Mouse (Mus musculus) small intestine, adult 2 months (tissue): ENCODE results near the gene Atxn2. TPM values are rescaled to one million over a fixed set of nuclear protein-coding genes. Genes with fewer than 3 reads are reported as not detected.

Experiments used
- H3K27ac ChIP-seq: fragments of 200-500 bp; 2 replicates; pipeline ENCODE4 v1.5.1; 2012; ENCODE audit warnings: low read depth, low read length, control low read depth, inconsistent platforms; ENCODE audit not compliant: insufficient read depth
- H3K27me3 ChIP-seq: fragments of 200-500 bp; 2 replicates; pipeline ENCODE4 v1.6.1; 2012; ENCODE audit warnings: mild to moderate bottlenecking, moderate library complexity, low read length, inconsistent platforms; ENCODE audit not compliant: control insufficient read depth, insufficient read depth
- H3K36me3 ChIP-seq: fragments of 200-500 bp; 2 replicates; pipeline ENCODE4 v1.6.1; 2012; ENCODE audit warnings: mild to moderate bottlenecking, low read length, control low read depth, inconsistent platforms; ENCODE audit not compliant: control insufficient read depth, insufficient read depth
- H3K4me1 ChIP-seq: fragments of 200-500 bp; 2 replicates; pipeline ENCODE4 v1.6.1; 2012; ENCODE audit warnings: low read length, inconsistent platforms, mixed read lengths; ENCODE audit not compliant: control insufficient read depth, insufficient read depth, insufficient read length
- H3K4me3 ChIP-seq: fragments of 200-500 bp; 2 replicates; pipeline ENCODE4 v1.5.1; 2012; ENCODE audit warnings: low read depth, mild to moderate bottlenecking, control low read depth, inconsistent platforms, low read length, moderate library complexity
- CTCF ChIP-seq: fragments of 200-500 bp; IDR thresholded peaks from 2 replicates; pipeline ENCODE4 v1.5.1; 2012; ENCODE audit warnings: low read depth, mild to moderate bottlenecking, control low read depth, inconsistent platforms, low read length, moderate library complexity, mixed read lengths; ENCODE audit not compliant: insufficient replicate concordance, insufficient read length; ENCODE audit errors: extremely low read depth
- POLR2A ChIP-seq: fragments of 200-500 bp; IDR thresholded peaks from 2 replicates; pipeline ENCODE4 v1.6.1; 2012; ENCODE audit warnings: low read depth, mild to moderate bottlenecking, control low read depth, inconsistent platforms, low read length, moderate library complexity
- WGBS: fragments of 180-500 bp; shearing (Covaris S2); methylation state at CpG from one replicate; pipeline ENCODE4 v1.1.7; 2018; 5-methylcytosine and 5-hydroxymethylcytosine counted together
- polyA plus RNA-seq: library from polyadenylated mRNA; depleted of rRNA; stranded (reverse); fragments of >200 nt; gene quantifications from 2 replicates; pipeline ENCODE4 v1.2.3, GENCODE M21; 2012

Atxn2 gene
- polyA plus RNA-seq, 1 experiment = 108 TPM

- Histone ChIP-seq H3K27me3 (no peaks in the 10 kb centered on the region), H3K4me1 (peaks cover 19% of the 10 kb centered on the region; the same call in 1 of the 2 replicates), H3K4me3 (no peak overlapping the region), H3K36me3 (peaks cover 71% of the 10 kb centered on the region), H3K27ac (no peak overlapping the region)
- WGBS = 83% methylated on average over 8 of the region's 8 CpGs
- no peak for TF ChIP-seq CTCF
- no peak for TF ChIP-seq POLR2A
Observed at GRCm38 (mm10) chr5:121815867-121816380, 104.8 kb downstream of the Atxn2 start.

DNA sequence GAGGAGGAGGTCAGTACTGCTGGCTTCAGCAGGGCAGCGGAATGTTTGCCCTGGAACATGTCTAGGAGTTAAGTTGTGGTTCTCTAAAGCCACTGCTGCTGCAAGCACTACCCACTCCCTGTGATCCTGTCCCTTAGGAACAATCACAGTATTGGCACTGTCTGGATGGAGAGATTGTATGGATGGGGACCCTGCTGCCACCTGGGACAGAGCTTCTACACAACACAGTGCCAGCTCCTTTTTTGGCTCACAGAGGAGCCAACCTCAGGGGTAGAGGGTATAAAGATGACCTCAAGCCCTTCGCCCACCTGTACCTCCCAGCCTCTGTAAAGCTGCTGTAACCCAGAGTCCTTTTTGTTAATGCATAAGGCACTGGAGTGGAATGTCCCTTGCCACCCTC lies 105.5 kb downstream of the Atxn2 start:
- TF ChIP-seq POLR2A (no peak), CTCF (no peak)
- H3K4me1 ChIP-seq = peaks cover 24% of the 10 kb centered on the region; the same call in 1 of the 2 replicates
- no peak overlapping the region for H3K4me3 ChIP-seq
- 92% methylated on average over 2 of the region's 2 CpGs for WGBS
- H3K27me3 ChIP-seq = no peaks in the 10 kb centered on the region
- peaks cover 70% of the 10 kb centered on the region for H3K36me3 ChIP-seq
- no peak overlapping the region for H3K27ac ChIP-seq

DNA sequence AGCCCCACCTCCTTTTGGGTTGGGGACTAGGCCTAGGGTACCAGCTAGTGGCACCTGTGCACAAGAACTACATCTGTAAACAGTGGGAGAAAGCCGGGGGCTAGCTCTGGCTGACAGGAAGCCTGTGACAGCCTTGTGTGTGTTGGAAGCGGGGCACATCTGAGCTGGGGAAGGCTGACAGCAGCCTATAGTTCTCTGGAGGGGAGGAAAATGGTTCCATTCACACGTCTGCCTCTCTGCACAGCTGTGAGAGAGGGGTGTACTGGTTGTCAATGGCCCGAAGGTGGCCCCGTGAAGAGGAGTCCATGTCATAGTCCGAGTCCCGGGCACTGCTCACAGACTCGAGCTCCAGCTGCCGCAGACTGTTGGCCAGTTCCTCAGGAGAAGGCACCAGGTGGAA lies 106.4 kb downstream of the Atxn2 start:
- 80% methylated on average over 9 of the region's 9 CpGs for WGBS
- H3K4me3 ChIP-seq = no peak overlapping the region
- H3K27ac ChIP-seq = no peak overlapping the region
- no peaks in the 10 kb centered on the region for H3K27me3 ChIP-seq
- no peak for TF ChIP-seq CTCF
- no peak for TF ChIP-seq POLR2A
- peaks cover 26% of the 10 kb centered on the region; the same call in 1 of the 2 replicates for H3K4me1 ChIP-seq
- peaks cover 63% of the 10 kb centered on the region for H3K36me3 ChIP-seq

DNA sequence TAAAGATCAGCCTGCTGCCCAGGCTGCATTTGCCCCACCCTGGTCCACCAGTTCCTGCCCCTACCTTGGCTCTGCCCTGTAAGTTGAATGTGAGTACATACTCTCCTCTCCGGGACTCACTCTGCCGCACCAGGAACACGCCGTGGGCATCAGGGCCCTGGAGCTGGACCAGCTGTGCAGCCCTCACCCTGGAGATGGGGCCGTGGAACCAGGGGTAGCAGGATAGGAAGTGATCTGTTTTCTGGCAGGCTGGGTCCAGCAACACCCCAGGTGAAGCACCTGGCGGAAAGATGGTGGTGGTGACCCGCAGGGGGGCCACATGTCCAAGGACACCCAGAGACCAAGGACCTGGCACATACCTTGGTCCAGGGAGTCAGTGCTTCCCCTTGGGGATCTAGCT lies 107.3 kb downstream of the Atxn2 start:
- TF ChIP-seq CTCF (no peak), POLR2A (no peak)
- Histone ChIP-seq H3K27ac (no peak overlapping the region), H3K27me3 (no peaks in the 10 kb centered on the region), H3K4me1 (peaks cover 26% of the 10 kb centered on the region; the same call in 1 of the 2 replicates), H3K4me3 (no peak overlapping the region), H3K36me3 (peaks cover 57% of the 10 kb centered on the region)
- WGBS = 90% methylated on average over 7 of the region's 7 CpGs

DNA sequence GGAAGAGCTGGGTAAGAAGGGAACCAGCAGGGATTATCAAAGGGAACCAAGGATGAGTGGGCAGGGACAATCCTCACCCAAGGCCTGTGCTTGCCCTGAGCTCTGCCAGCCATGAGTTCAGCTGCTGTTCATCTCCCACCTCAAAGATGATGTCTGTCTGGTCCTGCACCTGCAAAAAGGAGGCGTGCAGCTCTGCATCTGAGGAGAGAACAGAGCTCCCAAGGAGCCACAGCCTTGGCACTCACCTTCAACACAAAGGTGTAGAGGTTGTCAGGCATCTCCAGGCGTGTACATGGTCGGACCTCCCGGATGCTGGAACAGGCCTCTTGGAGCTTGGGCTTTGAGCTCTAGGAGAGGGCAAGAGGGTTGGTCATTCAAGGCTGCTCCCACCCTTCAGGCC lies 107.7 kb downstream of the Atxn2 start:
- TF ChIP-seq CTCF = no peak
- no peak for TF ChIP-seq POLR2A
- Histone ChIP-seq H3K27ac (no peak overlapping the region), H3K4me1 (peaks cover 26% of the 10 kb centered on the region; the same call in 1 of the 2 replicates), H3K4me3 (no peak overlapping the region), H3K27me3 (no peaks in the 10 kb centered on the region), H3K36me3 (peaks cover 54% of the 10 kb centered on the region)
- WGBS = 84% methylated on average over 4 of the region's 4 CpGs

- peaks cover 28% of the 10 kb centered on the region; the same call in 1 of the 2 replicates for H3K4me1 ChIP-seq
- no peak for TF ChIP-seq POLR2A
- TF ChIP-seq CTCF = no peak
- WGBS = 68% methylated on average over 5 of the region's 5 CpGs
- no peak overlapping the region for H3K4me3 ChIP-seq
- H3K27me3 ChIP-seq = no peaks in the 10 kb centered on the region
- H3K27ac ChIP-seq = no peak overlapping the region
- peaks cover 51% of the 10 kb centered on the region for H3K36me3 ChIP-seq
Observed at GRCm38 (mm10) chr5:121819559-121819958, 108.4 kb downstream of the Atxn2 start.

DNA sequence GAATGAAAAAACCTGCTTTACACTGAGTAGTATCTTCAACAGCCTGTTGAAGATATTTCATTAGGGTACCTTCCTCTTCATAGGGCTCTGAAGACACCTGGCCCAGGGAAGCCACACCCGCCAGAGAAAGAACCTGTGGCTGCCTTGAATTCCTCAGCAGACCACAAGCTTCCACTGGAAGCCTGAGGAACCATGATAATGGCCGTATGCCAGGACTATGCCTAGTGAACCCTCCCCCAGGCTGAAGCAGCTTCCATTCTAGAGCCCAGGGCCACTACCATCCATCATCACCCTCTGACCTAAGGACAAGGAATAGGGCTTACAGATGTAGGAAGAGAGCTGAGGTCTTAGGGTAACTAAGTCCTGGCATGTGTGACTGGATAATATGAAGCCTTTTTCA lies 109.0 kb downstream of the Atxn2 start:
- peaks cover 53% of the 10 kb centered on the region for H3K36me3 ChIP-seq
- H3K27ac ChIP-seq = no peak overlapping the region; the same call in 1 of the 2 replicates
- H3K4me1 ChIP-seq = peaks cover 28% of the 10 kb centered on the region; the same call in 1 of the 2 replicates
- TF ChIP-seq POLR2A (no peak), CTCF (no peak)
- H3K27me3 ChIP-seq = no peaks in the 10 kb centered on the region
- H3K4me3 ChIP-seq = no peak overlapping the region
- WGBS = 61% methylated on average over 2 of the region's 2 CpGs

DNA sequence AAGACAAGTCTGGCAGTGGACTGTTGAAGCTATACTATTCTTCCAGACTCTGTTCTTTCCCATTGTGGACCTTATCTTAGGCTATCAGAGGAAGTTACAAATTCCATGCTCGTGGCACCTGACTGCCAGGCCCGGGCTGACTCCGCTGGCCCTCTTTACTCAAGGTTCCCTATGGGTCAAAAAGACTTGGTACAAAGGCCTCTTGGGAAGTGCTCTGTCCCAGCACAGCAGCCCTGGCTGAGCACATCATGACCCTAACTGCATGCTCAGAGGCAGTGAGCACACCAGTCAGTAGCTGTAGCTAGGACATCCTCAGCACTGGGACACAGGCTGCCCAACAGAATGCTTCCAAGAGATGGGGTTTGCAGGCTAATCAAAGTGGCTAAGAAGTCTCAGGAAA lies 109.5 kb downstream of the Atxn2 start:
- TF ChIP-seq CTCF (no peak), POLR2A (no peak)
- Histone ChIP-seq H3K36me3 (peaks cover 54% of the 10 kb centered on the region), H3K27me3 (no peaks in the 10 kb centered on the region), H3K4me3 (no peak overlapping the region), H3K27ac (peak overlapping the region; percentile 46; the same call in 1 of the 2 replicates), H3K4me1 (peaks cover 28% of the 10 kb centered on the region; the same call in 1 of the 2 replicates)
- 21% methylated on average over 3 of the region's 3 CpGs for WGBS
